Mouse (Mus musculus) embryonic facial prominence, embryonic 11.5 days (tissue): ENCODE measurements around the gene Mertk. TPM values are rescaled to one million over a fixed set of nuclear protein-coding genes. Genes with fewer than 3 reads are reported as not detected.

Experiments
- ATAC-seq: fragments of 200-750 bp; cut with Nextera tagmentation; replicated peaks from 2 replicates; pipeline ENCODE4 v1.8.0; 2017; ENCODE audit warnings: low read depth; ENCODE audit not compliant: insufficient number of reproducible peaks, low FRiP score, low TSS enrichment
- DNase-seq: peaks from one replicate; pipeline ENCODE4 v3.0.0-alpha.2; 2015; ENCODE audit warnings: low spot score
- H3K27ac ChIP-seq: fragments of 300-500 bp; sonication (generic); replicated peaks from 2 replicates; pipeline ENCODE4 v1.5.1; 2014; ENCODE audit warnings: mild to moderate bottlenecking, low read depth, low read length, control low read depth
- H3K27me3 ChIP-seq: fragments of 300-500 bp; sonication (generic); 2 replicates; pipeline ENCODE4 v1.6.1; 2014; ENCODE audit warnings: mild to moderate bottlenecking, low read length, moderate library complexity, mixed read lengths; ENCODE audit not compliant: control insufficient read depth, insufficient read depth
- H3K36me3 ChIP-seq: fragments of 300-500 bp; sonication (generic); replicated peaks from 2 replicates; pipeline ENCODE4 v1.6.1; 2014; ENCODE audit warnings: low read depth, mild to moderate bottlenecking, low read length, moderate library complexity, mixed read lengths; ENCODE audit not compliant: control insufficient read depth, insufficient read depth
- H3K4me1 ChIP-seq: fragments of 300-500 bp; sonication (generic); 2 replicates; pipeline ENCODE4 v1.6.1; 2014; ENCODE audit warnings: low read length, mixed read lengths; ENCODE audit not compliant: control insufficient read depth, insufficient read depth
- H3K4me2 ChIP-seq: fragments of 300-500 bp; sonication (generic); 2 replicates; pipeline ENCODE4 v1.6.1; 2014; ENCODE audit warnings: low read depth, mild to moderate bottlenecking, control low read depth, low read length, moderate library complexity
- H3K4me3 ChIP-seq: fragments of 300-500 bp; sonication (generic); 2 replicates; pipeline ENCODE4 v1.5.1; 2014; ENCODE audit warnings: low read depth, low read length, control low read depth
- H3K9ac ChIP-seq: fragments of 300-500 bp; sonication (generic); replicated peaks from 2 replicates; pipeline ENCODE4 v1.6.1; 2014; ENCODE audit warnings: mild to moderate bottlenecking, control low read depth, low read length
- H3K9me3 ChIP-seq: fragments of 300-500 bp; sonication (generic); replicated peaks from 2 replicates; pipeline ENCODE4 v1.6.1; 2016; ENCODE audit warnings: mild to moderate bottlenecking, low read length, inconsistent platforms, mixed read lengths; ENCODE audit not compliant: control insufficient read depth
- WGBS: fragments of 180-500 bp; shearing (Covaris S2); extraction: QIAGEN DNeasy Blood & Tissue Kit; methylation state at CpG from one replicate; pipeline ENCODE4 v1.1.7; 2014; 5-methylcytosine and 5-hydroxymethylcytosine counted together
- polyA plus RNA-seq: library from polyadenylated mRNA; unstranded; fragments of >200 nt; fragmentation: Nextera tagmentation; extraction: Ambion mirVana; gene quantifications from 2 replicates; pipeline ENCODE4 v1.2.1, GENCODE M21; 2014

Mertk gene
- polyA plus RNA-seq, 1 experiment from 2014 or later: 12.4 TPM

- peaks cover 4% of the 10 kb centered on the region for H3K36me3 ChIP-seq
- H3K27ac ChIP-seq: no peak overlapping the region
- H3K4me1 ChIP-seq: no peaks in the 10 kb centered on the region
- H3K4me3 ChIP-seq: no peak overlapping the region
- no peak for ATAC-seq
- H3K27me3 ChIP-seq: no peaks in the 10 kb centered on the region
- H3K9ac ChIP-seq: no peak overlapping the region
- WGBS: 89% methylated on average over 2 of the region's 2 CpGs
- no peaks in the 10 kb centered on the region for H3K9me3 ChIP-seq
- no peak for DNase-seq
- no peak overlapping the region for H3K4me2 ChIP-seq
Observed at GRCm38 (mm10) chr2:128833435-128833834, 134.7 kb downstream of the Mertk start.

DNA sequence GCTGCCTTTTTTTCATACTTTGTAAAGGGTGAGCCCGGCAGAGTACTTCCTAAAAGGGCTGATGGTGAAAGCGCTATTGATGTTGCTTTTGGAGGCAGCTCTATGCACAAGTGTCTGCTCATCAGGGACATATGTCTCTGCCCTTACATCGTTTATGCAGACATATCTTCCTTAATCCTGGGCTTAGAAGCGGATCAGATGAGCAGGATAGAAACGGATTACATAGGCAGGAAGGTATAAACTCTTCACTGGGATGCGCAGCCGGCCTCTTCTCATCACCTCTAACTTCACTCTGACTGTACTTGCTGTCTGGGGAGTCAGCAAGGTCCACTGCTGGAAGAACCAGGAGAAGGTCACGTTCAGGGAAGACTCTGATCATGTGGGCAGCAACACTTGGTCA lies 138.8 kb downstream of the Mertk start:
- H3K27me3 ChIP-seq: no peaks in the 10 kb centered on the region

GRCm38 (mm10) chr2:128838611-128839010 lies 139.9 kb downstream of the Mertk start:
- Histone ChIP-seq H3K9me3 (no peaks in the 10 kb centered on the region), H3K4me1 (no peaks in the 10 kb centered on the region), H3K4me2 (no peak overlapping the region), H3K4me3 (no peak overlapping the region), H3K9ac (no peak overlapping the region), H3K27ac (no peak overlapping the region), H3K27me3 (no peaks in the 10 kb centered on the region), H3K36me3 (no peaks in the 10 kb centered on the region; the same call in 1 of the 2 replicates)
- ATAC-seq (no peak), DNase-seq (no peak)
- WGBS: 92% methylated on average over 3 of the region's 3 CpGs

More for the DNA sequence above, 138.8 kb downstream of the Mertk start:
- Histone ChIP-seq H3K4me2 (no peak overlapping the region), H3K27ac (no peak overlapping the region), H3K9me3 (no peaks in the 10 kb centered on the region), H3K4me1 (no peaks in the 10 kb centered on the region), H3K4me3 (no peak overlapping the region), H3K9ac (no peak overlapping the region), H3K36me3 (no peaks in the 10 kb centered on the region; the same call in 1 of the 2 replicates)
- DNase-seq: no peak
- ATAC-seq: no peak
- WGBS: 88% methylated on average over 8 of the region's 8 CpGs

DNA sequence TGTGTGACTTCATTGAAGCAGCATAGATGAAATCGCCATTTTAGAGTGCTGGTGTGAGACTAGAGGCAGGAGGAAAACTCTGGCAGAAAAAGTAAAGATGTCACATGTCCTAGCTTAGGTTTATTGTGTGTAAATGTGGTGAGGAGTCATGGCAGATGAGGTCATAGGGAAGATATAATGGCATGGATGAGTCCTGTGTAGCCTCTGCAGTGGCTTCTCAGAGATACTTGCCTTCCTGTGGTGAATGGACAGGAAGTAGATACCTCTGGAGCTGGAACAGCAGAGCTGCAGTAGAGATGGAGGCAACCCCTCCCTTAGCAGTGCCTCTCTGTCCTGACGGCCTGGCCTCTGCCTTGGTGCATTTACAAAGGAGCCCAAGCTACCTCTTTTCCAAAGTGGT lies 140.7 kb downstream of the Mertk start:
- no peak overlapping the region for H3K9ac ChIP-seq
- ATAC-seq (no peak), DNase-seq (no peak)
- H3K4me2 ChIP-seq: no peak overlapping the region
- H3K27ac ChIP-seq: no peak overlapping the region
- peaks cover 2% of the 10 kb centered on the region for H3K36me3 ChIP-seq
- H3K9me3 ChIP-seq: no peaks in the 10 kb centered on the region
- no peak overlapping the region for H3K4me3 ChIP-seq
- WGBS: 66% methylated on average over 2 of the region's 2 CpGs
- H3K4me1 ChIP-seq: no peaks in the 10 kb centered on the region
- H3K27me3 ChIP-seq: no peaks in the 10 kb centered on the region

GRCm38 (mm10) chr2:128842437-128842836 lies 143.7 kb downstream of the Mertk start:
- Histone ChIP-seq H3K36me3 (peaks cover 7% of the 10 kb centered on the region), H3K4me2 (no peak overlapping the region), H3K4me3 (no peak overlapping the region), H3K9me3 (no peaks in the 10 kb centered on the region), H3K9ac (no peak overlapping the region), H3K27me3 (no peaks in the 10 kb centered on the region), H3K4me1 (no peaks in the 10 kb centered on the region), H3K27ac (no peak overlapping the region)
- WGBS: 91% methylated on average over 8 of the region's 8 CpGs
- DNase-seq: no peak
- no peak for ATAC-seq

DNA sequence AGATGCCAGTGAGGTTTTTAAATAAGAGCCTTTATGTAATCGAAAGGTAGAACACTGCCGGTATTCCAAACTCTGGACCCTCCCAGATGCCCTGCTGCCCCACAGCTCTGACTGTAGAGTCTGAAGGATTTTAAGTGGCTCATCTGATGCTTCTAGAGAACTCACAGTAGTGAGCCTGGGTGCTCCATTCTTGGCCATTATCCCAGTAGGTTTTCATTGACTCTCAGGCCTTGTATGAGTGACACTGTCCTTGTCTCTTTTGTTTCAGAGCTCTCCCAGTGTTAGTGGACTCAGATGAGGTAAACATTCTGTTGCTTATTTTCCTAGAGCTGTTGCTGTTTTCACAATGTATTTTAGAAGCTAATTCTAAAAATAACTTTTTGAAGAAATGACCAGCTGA lies 151.3 kb downstream of the Mertk start:
- no peak overlapping the region for H3K4me3 ChIP-seq
- DNase-seq (no peak), ATAC-seq (no peak)
- WGBS: 92% methylated on average over 2 of the region's 2 CpGs
- no peak overlapping the region for H3K9ac ChIP-seq
- H3K4me1 ChIP-seq: no peaks in the 10 kb centered on the region
- H3K36me3 ChIP-seq: peaks cover 3% of the 10 kb centered on the region; the same call in 1 of the 2 replicates
- no peaks in the 10 kb centered on the region for H3K27me3 ChIP-seq
- no peak overlapping the region for H3K4me2 ChIP-seq
- H3K27ac ChIP-seq: no peak overlapping the region
- H3K9me3 ChIP-seq: no peaks in the 10 kb centered on the region

Other genes starting within 250 kb of the Mertk start
- not detected in 2 replicates for gene Spdye4c, start 107.7 kb upstream of the Mertk start, polyA plus RNA-seq
- gene Anapc1, start 11.6 kb upstream of the Mertk start, polyA plus RNA-seq: 90.4 and 90.7 TPM in 2 replicates
- gene Tmem87b, start 119.2 kb downstream of the Mertk start, polyA plus RNA-seq: 24.9 and 26.6 TPM in 2 replicates
- gene Fbln7, start 164.0 kb downstream of the Mertk start, polyA plus RNA-seq: 1.6 and 2.7 TPM in 2 replicates
- 10.9 and 11.0 TPM in 2 replicates for gene Zc3h8, start 245.1 kb downstream of the Mertk start, polyA plus RNA-seq